Mouse (Mus musculus): ENCODE data around the gene Ep300. TPM values are rescaled to one million over a fixed set of nuclear protein-coding genes. Genes with fewer than 3 reads are reported as not detected.
A peak's percentile ranks its signal among the peaks of the same experiment; 100 is the strongest.

Gene Ep300
- polyA plus RNA-seq, 1 experiment = 20.3 TPM

GRCm38 (mm10) chr15:81553455-81553854, 31.7 kb upstream of the Ep300 start:
- Histone ChIP-seq H3K36me3 (ENCODE audit: control insufficient read depth, insufficient read depth, low read length) (no peaks in the 10 kb centered on the region), H3K4me1 (ENCODE audit: control insufficient read depth, insufficient read depth, low read length) (peaks cover 3% of the 10 kb centered on the region; the same call in 1 of the 2 replicates), H3K27ac (ENCODE audit: insufficient read depth, low read depth, low read length) (no peak overlapping the region), H3K4me3 (ENCODE audit: insufficient read depth, low read depth, low read length) (no peak overlapping the region), H3K27me3 (replicated peaks; ENCODE audit: control insufficient read depth, insufficient read depth, low read length) (no peaks in the 10 kb centered on the region)
- 89% methylated on average over 1 of the region's 1 CpGs for WGBS
- TF ChIP-seq POLR2A (IDR thresholded peaks at IDR 0.05; ENCODE audit: low read depth, low read length) (no peak), CTCF (conservative IDR thresholded peaks at IDR 0.05; ENCODE audit: insufficient read depth, insufficient read length, low read depth, low read length) (no peak)
- no peak for DNase-seq

GRCm38 (mm10) chr15:81554558-81555297, 30.4 kb upstream of the Ep300 start:
- Histone ChIP-seq H3K36me3 (ENCODE audit: control insufficient read depth, insufficient read depth, low read length) (no peaks in the 10 kb centered on the region), H3K4me1 (ENCODE audit: control insufficient read depth, insufficient read depth, low read length) (peaks cover 3% of the 10 kb centered on the region; the same call in 1 of the 2 replicates), H3K27ac (ENCODE audit: insufficient read depth, low read depth, low read length) (no peak overlapping the region), H3K27me3 (replicated peaks; ENCODE audit: control insufficient read depth, insufficient read depth, low read length) (no peaks in the 10 kb centered on the region), H3K4me3 (ENCODE audit: insufficient read depth, low read depth, low read length) (0 out of 2 replicates have a peak overlapping the region, but pooled peaks have one; percentile 0)
- no peak for TF ChIP-seq CTCF (conservative IDR thresholded peaks at IDR 0.05; ENCODE audit: insufficient read depth, insufficient read length, low read depth, low read length)
- no peak for TF ChIP-seq POLR2A (IDR thresholded peaks at IDR 0.05; ENCODE audit: low read depth, low read length)
- DNase-seq = peak; percentile 78
- 22% methylated on average over 18 of the region's 18 CpGs for WGBS

- no peak for DNase-seq
- Histone ChIP-seq H3K36me3 (ENCODE audit: control insufficient read depth, insufficient read depth, low read length) (no peaks in the 10 kb centered on the region), H3K4me3 (ENCODE audit: insufficient read depth, low read depth, low read length) (no peak overlapping the region), H3K27ac (ENCODE audit: insufficient read depth, low read depth, low read length) (no peak overlapping the region), H3K4me1 (ENCODE audit: control insufficient read depth, insufficient read depth, low read length) (peaks cover 3% of the 10 kb centered on the region; the same call in 1 of the 2 replicates), H3K27me3 (replicated peaks; ENCODE audit: control insufficient read depth, insufficient read depth, low read length) (no peaks in the 10 kb centered on the region)
- TF ChIP-seq POLR2A (IDR thresholded peaks at IDR 0.05; ENCODE audit: low read depth, low read length) (no peak), CTCF (conservative IDR thresholded peaks at IDR 0.05; ENCODE audit: insufficient read depth, insufficient read length, low read depth, low read length) (no peak)
- 93% methylated on average over 3 of the region's 3 CpGs for WGBS
Observed at GRCm38 (mm10) chr15:81555986-81556385, 29.2 kb upstream of the Ep300 start.

GRCm38 (mm10) chr15:81561501-81561900, 23.6 kb upstream of the Ep300 start:
- H3K4me3 ChIP-seq (ENCODE audit: insufficient read depth, low read depth, low read length) = no peak overlapping the region

GRCm38 (mm10) chr15:81561996-81562395, 23.2 kb upstream of the Ep300 start:
- Histone ChIP-seq H3K27ac (ENCODE audit: insufficient read depth, low read depth, low read length) (no peak overlapping the region), H3K36me3 (ENCODE audit: control insufficient read depth, insufficient read depth, low read length) (no peaks in the 10 kb centered on the region), H3K27me3 (replicated peaks; ENCODE audit: control insufficient read depth, insufficient read depth, low read length) (no peaks in the 10 kb centered on the region), H3K4me1 (ENCODE audit: control insufficient read depth, insufficient read depth, low read length) (peaks cover 3% of the 10 kb centered on the region; the same call in 1 of the 2 replicates), H3K4me3 (ENCODE audit: insufficient read depth, low read depth, low read length) (no peak overlapping the region)
- no peak for TF ChIP-seq CTCF (conservative IDR thresholded peaks at IDR 0.05; ENCODE audit: insufficient read depth, insufficient read length, low read depth, low read length)
- no peak for TF ChIP-seq POLR2A (IDR thresholded peaks at IDR 0.05; ENCODE audit: low read depth, low read length)
- 75% methylated on average over 9 of the region's 9 CpGs for WGBS
- DNase-seq = no peak

More at GRCm38 (mm10) chr15:81561501-81561900, 23.6 kb upstream of the Ep300 start:
- Histone ChIP-seq H3K27me3 (replicated peaks; ENCODE audit: control insufficient read depth, insufficient read depth, low read length) (no peaks in the 10 kb centered on the region), H3K36me3 (ENCODE audit: control insufficient read depth, insufficient read depth, low read length) (no peaks in the 10 kb centered on the region), H3K4me1 (ENCODE audit: control insufficient read depth, insufficient read depth, low read length) (peaks cover 3% of the 10 kb centered on the region; the same call in 1 of the 2 replicates), H3K27ac (ENCODE audit: insufficient read depth, low read depth, low read length) (no peak overlapping the region)
- no peak for DNase-seq
- TF ChIP-seq CTCF (conservative IDR thresholded peaks at IDR 0.05; ENCODE audit: insufficient read depth, insufficient read length, low read depth, low read length) (no peak), POLR2A (IDR thresholded peaks at IDR 0.05; ENCODE audit: low read depth, low read length) (no peak)
- 25% methylated on average over 3 of the region's 3 CpGs for WGBS

- Histone ChIP-seq H3K4me1 (ENCODE audit: control insufficient read depth, insufficient read depth, low read length) (peaks cover 3% of the 10 kb centered on the region; the same call in 1 of the 2 replicates), H3K27me3 (replicated peaks; ENCODE audit: control insufficient read depth, insufficient read depth, low read length) (no peaks in the 10 kb centered on the region), H3K27ac (ENCODE audit: insufficient read depth, low read depth, low read length) (peak overlapping the region; percentile 14), H3K36me3 (ENCODE audit: control insufficient read depth, insufficient read depth, low read length) (no peaks in the 10 kb centered on the region), H3K4me3 (ENCODE audit: insufficient read depth, low read depth, low read length) (no peak overlapping the region)
- 19% methylated on average over 9 of the region's 9 CpGs for WGBS
- TF ChIP-seq POLR2A (IDR thresholded peaks at IDR 0.05; ENCODE audit: low read depth, low read length) = no peak
- TF ChIP-seq CTCF (conservative IDR thresholded peaks at IDR 0.05; ENCODE audit: insufficient read depth, insufficient read length, low read depth, low read length) = no peak
- peak; percentile 89 for DNase-seq
Observed at GRCm38 (mm10) chr15:81562491-81563488, 22.4 kb upstream of the Ep300 start.
